Mouse (Mus musculus) intestine, embryonic 15.5 days (tissue): ENCODE data around the gene Gpbp1l1. TPM values are rescaled to one million over a fixed set of nuclear protein-coding genes. Genes with fewer than 3 reads are reported as not detected.

Experiments
- ATAC-seq: fragments of 200-750 bp; cut with Nextera tagmentation; 2 replicates; pipeline ENCODE4 v1.8.0; 2017; ENCODE audit warnings: moderate TSS enrichment, moderate library complexity
- H3K27ac ChIP-seq: fragments of 300-500 bp; sonication (generic); 2 replicates; pipeline ENCODE4 v1.5.1; 2015; ENCODE audit warnings: mild to moderate bottlenecking, inconsistent platforms
- H3K27me3 ChIP-seq: fragments of 300-500 bp; sonication (generic); replicated peaks from 2 replicates; pipeline ENCODE4 v1.6.1; 2015; ENCODE audit warnings: inconsistent platforms
- H3K36me3 ChIP-seq: fragments of 300-500 bp; sonication (generic); 2 replicates; pipeline ENCODE4 v1.6.1; 2015; ENCODE audit warnings: inconsistent platforms
- H3K4me1 ChIP-seq: fragments of 300-500 bp; sonication (generic); replicated peaks from 2 replicates; pipeline ENCODE4 v1.6.1; 2015; ENCODE audit warnings: inconsistent platforms
- H3K4me2 ChIP-seq: fragments of 300-500 bp; sonication (generic); replicated peaks from 2 replicates; pipeline ENCODE4 v1.6.1; 2015; ENCODE audit warnings: mild to moderate bottlenecking, inconsistent platforms
- H3K4me3 ChIP-seq: fragments of 300-500 bp; sonication (generic); replicated peaks from 2 replicates; pipeline ENCODE4 v1.5.1; 2015; ENCODE audit warnings: inconsistent platforms
- H3K9ac ChIP-seq: fragments of 300-500 bp; sonication (generic); 2 replicates; pipeline ENCODE4 v1.6.1; 2015; ENCODE audit warnings: inconsistent platforms
- H3K9me3 ChIP-seq: fragments of 300-500 bp; sonication (generic); 2 replicates; pipeline ENCODE4 v1.6.1; 2016; ENCODE audit warnings: inconsistent platforms
- WGBS: fragments of 180-500 bp; shearing (Covaris S2); methylation state at CpG from one replicate; pipeline ENCODE4 v1.1.7; 2015; 5-methylcytosine and 5-hydroxymethylcytosine counted together
- polyA plus RNA-seq: library from polyadenylated mRNA; unstranded; fragments of >200 nt; fragmentation: Nextera tagmentation; extraction: Ambion mirVana; gene quantifications from 2 replicates; pipeline ENCODE4 v1.2.1, GENCODE M21; 2015

The Gpbp1l1 gene
- polyA plus RNA-seq = 30.7 and 33.0 TPM in 2 replicates

DNA sequence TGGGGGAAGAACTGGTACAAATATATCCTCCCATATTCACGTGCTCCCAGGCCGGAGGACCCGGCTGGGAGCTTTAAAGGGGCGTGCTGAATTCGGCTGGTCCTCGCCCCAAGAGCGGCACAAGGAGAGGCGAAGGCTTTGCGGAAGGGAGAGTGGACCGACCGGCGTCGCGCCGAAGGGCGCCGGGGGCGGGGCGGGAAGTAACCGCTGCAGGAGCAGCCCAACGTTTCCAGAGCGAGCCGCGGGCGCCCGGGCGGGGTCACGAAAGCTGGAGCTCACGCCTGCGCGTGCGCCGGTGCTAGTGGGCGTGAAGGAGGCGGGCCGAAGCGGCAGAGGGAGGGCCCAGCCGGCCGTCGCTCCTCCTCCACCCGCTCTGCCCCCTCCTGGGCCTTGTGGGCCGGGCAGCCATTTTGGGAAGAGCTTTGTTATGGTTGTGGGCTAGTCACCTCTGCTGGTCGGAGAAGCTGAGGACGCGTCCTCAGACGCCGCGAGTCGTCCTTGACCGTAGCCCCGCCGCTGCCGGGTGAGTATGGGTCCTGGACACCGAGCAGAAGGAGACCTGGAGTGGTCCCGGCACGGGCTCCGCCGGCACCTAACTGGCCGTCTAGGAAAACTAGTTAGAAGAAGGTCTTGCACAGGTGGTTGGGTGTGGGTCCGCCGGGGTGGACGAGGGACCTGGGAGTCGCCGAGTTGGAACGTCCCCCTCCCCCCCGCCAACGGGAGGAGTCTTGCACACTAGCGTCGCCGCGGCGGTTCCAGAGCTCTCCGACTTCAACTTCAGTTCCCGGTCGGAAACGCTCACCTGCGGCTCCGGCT, at the start of gene Gpbp1l1:
TSS of gene Gpbp1l1 (plus strand) at position 353 of the 816 bp plus-strand sequence.
- H3K36me3 ChIP-seq = no peaks in the 10 kb centered on the region; the same call in 1 of the 2 replicates
- ATAC-seq = peak; percentile 96
- under 1% methylated on average over 69 of the region's 78 CpGs for WGBS
- peak within 1 kb of the TSS; percentile 80 for H3K4me2 ChIP-seq
- H3K9ac ChIP-seq = peak within 1 kb of the TSS; percentile 76
- peak within 1 kb of the TSS; percentile 97 for H3K27ac ChIP-seq
- 0 out of 2 replicates have a peak, but pooled peaks cover 3% of the 10 kb centered on the region for H3K4me1 ChIP-seq
- no peaks in the 10 kb centered on the region for H3K9me3 ChIP-seq
- no peaks in the 10 kb centered on the region for H3K27me3 ChIP-seq
- H3K4me3 ChIP-seq = peak within 1 kb of the TSS; percentile 67

DNA sequence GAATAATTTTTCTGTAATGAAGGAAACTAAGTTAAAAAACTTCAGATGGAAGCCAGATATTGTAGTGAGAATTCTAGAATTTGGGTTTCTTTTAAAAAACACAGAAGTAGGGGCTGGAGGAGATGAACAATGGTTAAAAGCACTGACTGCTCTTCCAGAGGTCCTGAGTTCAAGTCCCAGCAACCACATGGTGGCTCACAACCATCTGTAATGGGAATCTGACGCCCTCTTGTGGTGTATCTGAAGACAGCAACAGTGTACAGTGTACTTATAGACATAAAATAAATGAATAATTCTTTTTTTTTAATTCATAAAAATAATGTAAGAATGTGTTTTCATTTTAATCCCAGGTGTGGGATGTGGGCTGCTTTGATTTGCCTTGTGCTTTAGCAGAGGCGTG, 26.3 kb upstream of the Gpbp1l1 start:
- Histone ChIP-seq H3K36me3 (0 out of 2 replicates have a peak, but pooled peaks cover 3% of the 10 kb centered on the region), H3K4me1 (no peaks in the 10 kb centered on the region), H3K27me3 (no peaks in the 10 kb centered on the region), H3K9ac (no peak overlapping the region), H3K4me2 (no peak overlapping the region), H3K9me3 (no peaks in the 10 kb centered on the region), H3K27ac (no peak overlapping the region), H3K4me3 (no peak overlapping the region)
- WGBS = 61% methylated on average over 2 of the region's 2 CpGs
- ATAC-seq = no peak

DNA sequence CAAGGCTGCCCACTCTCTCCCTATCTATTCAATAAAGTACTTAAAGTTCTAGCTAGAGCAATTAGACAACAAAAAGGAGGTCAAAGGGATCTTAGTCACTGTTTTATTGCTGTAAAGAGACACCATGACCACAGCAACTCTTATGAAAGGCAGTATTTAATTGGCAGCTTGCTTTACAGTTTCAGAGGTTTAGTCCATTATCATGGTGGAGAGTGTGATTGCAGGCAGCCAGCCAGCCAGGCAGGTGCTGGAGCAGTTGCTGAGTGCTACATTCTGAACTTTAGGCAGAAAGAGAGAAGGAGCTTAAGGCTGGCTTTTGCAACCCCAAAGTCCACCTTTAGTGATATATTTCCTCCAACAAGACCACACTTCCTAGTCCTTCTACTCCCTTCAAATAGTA, 21.1 kb upstream of the Gpbp1l1 start:
- ATAC-seq = peak; percentile 79
- H3K27ac ChIP-seq = peak overlapping the region; percentile 29; the same call in 1 of the 2 replicates
- H3K36me3 ChIP-seq = no peaks in the 10 kb centered on the region
- H3K4me3 ChIP-seq = no peak overlapping the region
- H3K4me1 ChIP-seq = no peaks in the 10 kb centered on the region
- H3K4me2 ChIP-seq = no peak overlapping the region
- no peaks in the 10 kb centered on the region for H3K27me3 ChIP-seq
- H3K9ac ChIP-seq = no peak overlapping the region
- H3K9me3 ChIP-seq = no peaks in the 10 kb centered on the region

DNA sequence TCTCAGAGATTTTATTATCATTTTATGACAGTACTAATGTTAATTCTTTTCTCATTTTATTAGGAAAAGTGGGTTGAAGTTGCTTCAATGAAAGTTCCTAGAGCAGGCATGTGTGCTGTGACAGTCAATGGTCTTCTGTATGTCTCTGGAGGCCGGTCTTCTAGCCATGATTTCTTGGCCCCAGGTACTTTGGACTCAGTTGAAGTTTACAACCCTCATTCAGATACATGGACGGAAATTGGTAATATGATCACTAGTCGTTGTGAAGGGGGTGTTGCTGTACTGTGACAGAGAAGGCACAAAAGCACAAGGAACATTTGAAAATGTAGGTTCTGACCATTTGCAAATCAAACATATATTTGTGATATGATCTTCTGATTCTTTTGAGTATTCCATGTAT, 19.7 kb upstream of the Gpbp1l1 start:
- Histone ChIP-seq H3K27ac (no peak overlapping the region), H3K4me3 (no peak overlapping the region), H3K27me3 (no peaks in the 10 kb centered on the region), H3K4me1 (no peaks in the 10 kb centered on the region), H3K4me2 (no peak overlapping the region), H3K9me3 (no peaks in the 10 kb centered on the region), H3K9ac (no peak overlapping the region), H3K36me3 (no peaks in the 10 kb centered on the region)
- 65% methylated on average over 3 of the region's 3 CpGs for WGBS
- ATAC-seq = peak; percentile 87

DNA sequence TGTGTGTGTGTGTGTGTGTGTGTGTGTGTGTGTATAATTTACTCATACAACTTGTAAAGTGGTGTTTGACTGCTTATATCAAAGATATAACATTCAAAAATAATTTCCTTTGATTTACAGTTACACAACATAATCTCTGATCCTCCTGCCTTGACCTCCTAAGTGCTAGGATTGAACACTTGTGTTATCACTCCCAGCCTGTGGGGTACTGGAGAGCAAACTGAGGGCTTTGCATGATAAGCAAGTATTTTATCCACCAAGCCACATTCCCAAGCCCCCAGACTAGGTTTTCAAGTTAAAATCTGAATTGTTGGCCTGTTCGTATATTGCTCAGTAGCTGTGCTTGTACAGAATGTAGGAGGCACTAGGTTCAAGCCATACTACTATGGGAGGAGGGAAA, 7.0 kb upstream of the Gpbp1l1 start:
- Histone ChIP-seq H3K36me3 (no peaks in the 10 kb centered on the region; the same call in 1 of the 2 replicates), H3K4me2 (no peak overlapping the region), H3K4me1 (no peaks in the 10 kb centered on the region), H3K4me3 (no peak overlapping the region), H3K27me3 (no peaks in the 10 kb centered on the region), H3K27ac (no peak overlapping the region), H3K9me3 (no peaks in the 10 kb centered on the region), H3K9ac (no peak overlapping the region)
- WGBS = 88% methylated on average over 1 of the region's 1 CpGs
- ATAC-seq = no peak

DNA sequence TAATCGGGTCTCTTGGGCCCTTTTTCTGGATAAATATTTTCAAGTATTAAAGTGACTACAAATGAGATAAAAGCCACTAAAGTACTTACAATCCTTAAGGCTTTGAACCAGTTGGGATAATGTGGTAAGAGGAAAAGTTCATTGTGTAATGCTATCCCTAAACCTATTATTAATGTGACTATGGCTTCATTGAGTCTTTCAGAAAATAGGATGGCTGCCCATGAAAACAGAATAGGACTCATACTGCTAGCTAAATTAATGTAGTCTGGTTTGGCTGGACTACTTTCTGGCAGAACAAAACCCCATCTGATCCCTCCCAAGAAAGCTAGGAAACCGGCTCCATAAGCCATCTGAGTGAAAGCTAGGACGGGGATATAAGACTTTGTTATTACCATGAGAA, 4.4 kb upstream of the Gpbp1l1 start:
- H3K4me1 ChIP-seq = no peaks in the 10 kb centered on the region
- no peak overlapping the region for H3K4me3 ChIP-seq
- no peaks in the 10 kb centered on the region; the same call in 1 of the 2 replicates for H3K36me3 ChIP-seq
- H3K9ac ChIP-seq = no peak overlapping the region
- H3K4me2 ChIP-seq = no peak overlapping the region
- H3K27me3 ChIP-seq = no peaks in the 10 kb centered on the region
- WGBS = 80% methylated on average over 3 of the region's 3 CpGs
- no peak for ATAC-seq
- no peaks in the 10 kb centered on the region for H3K9me3 ChIP-seq
- H3K27ac ChIP-seq = no peak overlapping the region

DNA sequence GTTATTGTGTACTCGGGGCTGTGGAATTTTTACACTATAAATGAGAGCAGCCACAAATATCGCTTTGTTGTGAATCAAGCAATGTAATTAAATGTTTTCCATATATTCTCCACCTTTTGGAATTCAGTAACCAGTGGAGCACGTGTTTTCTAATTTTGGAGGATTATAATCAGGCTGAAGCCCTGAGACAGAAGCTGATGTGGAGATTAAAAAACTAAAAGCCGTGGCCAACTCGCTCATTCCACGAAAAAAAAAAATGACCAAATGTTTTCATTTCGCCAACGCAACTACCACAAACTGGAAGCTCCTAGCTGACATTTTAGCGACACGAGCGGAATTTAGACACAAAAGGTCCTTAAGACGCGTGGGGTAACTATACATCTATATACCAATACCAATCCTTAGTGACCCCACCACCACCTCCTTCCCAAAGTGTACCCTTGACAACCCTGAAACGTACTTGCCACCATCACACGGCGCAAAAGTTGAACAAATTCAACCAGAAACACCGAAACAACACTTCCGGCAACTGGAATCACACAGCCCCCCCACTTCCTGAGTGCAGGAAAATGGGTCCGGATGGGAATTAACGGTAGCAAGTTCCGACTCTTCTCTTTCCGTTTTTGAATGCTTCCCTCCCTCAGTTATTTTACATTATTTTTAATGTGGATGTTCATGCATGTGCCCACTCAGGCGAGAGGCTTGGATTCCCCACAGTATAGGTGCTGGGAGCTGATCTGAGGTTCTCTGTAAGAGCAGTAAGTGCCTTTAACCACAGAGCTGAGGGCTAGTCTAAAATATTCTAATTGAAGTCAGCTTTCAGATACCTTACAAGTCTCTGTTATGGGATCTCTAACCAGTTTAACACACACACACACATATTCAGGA, 1.8 kb upstream of the Gpbp1l1 start, which contains the start of gene Tmem69:
TSS of gene Tmem69 (minus strand) at position 524 of the 888 bp plus-strand sequence.
- 4% methylated on average over 23 of the region's 23 CpGs for WGBS
- Histone ChIP-seq H3K27me3 (no peaks in the 10 kb centered on the region), H3K4me2 (peak within 1 kb of the TSS; percentile 80), H3K9me3 (no peaks in the 10 kb centered on the region), H3K9ac (peak within 1 kb of the TSS; percentile 62), H3K36me3 (no peaks in the 10 kb centered on the region; the same call in 1 of the 2 replicates), H3K4me3 (peak within 1 kb of the TSS; percentile 67), H3K27ac (peak within 1 kb of the TSS; percentile 97), H3K4me1 (0 out of 2 replicates have a peak, but pooled peaks cover 2% of the 10 kb centered on the region)
- ATAC-seq = no peak

DNA sequence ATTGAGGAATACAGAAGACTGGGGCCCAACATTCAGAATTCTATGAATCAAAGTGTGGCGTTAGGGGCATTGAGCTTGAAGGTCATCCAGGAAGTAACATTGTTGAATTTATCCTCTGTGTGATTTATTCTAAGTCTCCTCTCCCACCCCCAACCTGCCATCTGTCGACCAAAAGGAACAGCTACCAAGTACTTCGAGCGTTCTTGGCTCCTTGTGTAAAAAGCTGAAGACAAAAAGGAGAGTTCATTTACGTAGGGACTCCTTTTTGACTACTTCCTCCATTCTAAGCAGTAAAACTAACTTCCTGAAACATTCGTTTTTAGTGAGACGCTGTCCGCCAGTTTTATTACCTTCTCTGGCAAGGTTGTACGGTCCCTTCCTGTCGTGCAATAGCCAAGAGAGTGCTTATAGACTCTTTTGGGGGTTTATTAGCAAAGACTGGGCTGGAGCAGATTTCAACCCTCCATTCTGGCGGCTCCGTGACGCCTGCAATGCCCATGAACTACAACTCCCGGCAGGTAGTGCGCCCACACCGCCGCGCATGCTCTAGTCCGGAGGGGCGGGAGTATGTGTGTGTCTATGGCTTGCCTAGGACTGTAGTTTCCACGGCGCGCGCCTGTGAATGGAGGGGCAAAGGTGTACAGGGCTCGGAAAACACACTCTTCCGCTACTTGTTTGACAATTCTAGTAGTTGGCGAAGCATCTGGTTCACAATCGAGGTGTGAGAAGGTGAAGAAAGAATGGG, 725 bp upstream of the Gpbp1l1 start:
- Histone ChIP-seq H3K27me3 (no peaks in the 10 kb centered on the region), H3K4me2 (peak overlapping the region; percentile 80), H3K9me3 (no peaks in the 10 kb centered on the region), H3K4me1 (0 out of 2 replicates have a peak, but pooled peaks cover 3% of the 10 kb centered on the region), H3K4me3 (peak overlapping the region; percentile 67), H3K36me3 (no peaks in the 10 kb centered on the region; the same call in 1 of the 2 replicates), H3K9ac (peak overlapping the region; percentile 76), H3K27ac (peak overlapping the region; percentile 97)
- WGBS = under 1% methylated on average over 28 of the region's 28 CpGs
- peak; percentile 96 for ATAC-seq

DNA sequence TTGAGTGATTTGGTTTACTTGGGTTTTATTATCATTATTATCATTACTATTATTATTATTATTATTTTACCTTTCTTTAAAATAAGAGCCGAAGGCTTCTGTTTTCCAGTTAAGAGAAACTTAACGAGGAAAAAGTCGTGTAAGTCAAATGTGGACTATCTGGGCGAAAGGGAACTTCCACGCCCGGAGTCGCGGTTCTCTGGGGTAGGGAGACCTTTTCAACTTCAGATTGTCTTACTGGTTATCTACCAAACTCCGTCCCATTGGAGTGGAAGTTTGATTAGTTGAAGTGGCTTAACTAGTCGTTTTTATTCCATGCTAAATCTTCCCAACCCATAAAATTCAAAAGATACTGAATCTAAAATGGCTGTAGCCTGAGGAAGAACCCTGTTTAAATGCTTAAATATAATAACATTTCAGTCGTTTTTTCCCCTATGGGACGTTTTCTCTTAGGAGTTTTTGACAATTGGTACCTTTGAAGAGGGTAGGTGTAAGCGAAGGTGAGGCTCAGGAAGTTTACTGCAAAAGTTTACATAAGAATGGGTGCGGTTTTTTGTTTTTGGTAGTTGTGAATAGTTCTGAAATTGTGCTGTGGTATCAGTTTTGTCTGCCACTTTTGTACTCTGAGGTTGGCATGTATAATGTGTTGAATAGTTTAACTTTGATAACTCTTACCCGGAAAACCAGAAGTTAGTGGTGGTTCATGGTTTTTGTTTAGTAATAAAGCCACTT, 859 bp downstream of the Gpbp1l1 start:
- H3K27ac ChIP-seq = peak overlapping the region; percentile 97
- H3K4me2 ChIP-seq = peak overlapping the region; percentile 80
- no peaks in the 10 kb centered on the region; the same call in 1 of the 2 replicates for H3K36me3 ChIP-seq
- no peaks in the 10 kb centered on the region for H3K9me3 ChIP-seq
- WGBS = 2% methylated on average over 15 of the region's 15 CpGs
- H3K27me3 ChIP-seq = no peaks in the 10 kb centered on the region
- H3K4me3 ChIP-seq = peak overlapping the region; percentile 67
- 0 out of 2 replicates have a peak, but pooled peaks cover 3% of the 10 kb centered on the region for H3K4me1 ChIP-seq
- no peak for ATAC-seq
- peak overlapping the region; percentile 76 for H3K9ac ChIP-seq

DNA sequence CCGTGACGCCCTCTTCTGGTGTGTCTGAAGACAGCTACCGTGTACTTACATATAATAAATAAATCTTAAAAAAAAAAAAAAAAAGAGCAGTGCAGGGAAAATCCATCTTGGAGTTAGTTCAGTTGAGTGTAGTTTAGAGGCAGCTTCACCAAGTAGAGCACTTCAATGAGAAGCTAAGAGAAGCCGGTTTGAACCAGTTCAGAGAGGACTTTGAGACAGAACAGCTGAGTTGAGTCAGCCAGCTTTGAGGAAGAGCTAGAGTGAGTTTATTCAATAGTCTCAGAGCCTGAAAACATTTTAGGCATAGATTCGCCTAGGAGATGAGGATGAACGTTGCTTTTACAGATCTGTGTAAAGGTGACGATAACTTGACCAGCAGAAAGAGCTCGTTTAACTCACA, 38.3 kb downstream of the Gpbp1l1 start:
- H3K36me3 ChIP-seq = peaks cover 32% of the 10 kb centered on the region
- 80% methylated on average over 8 of the region's 8 CpGs for WGBS
- ATAC-seq = no peak

DNA sequence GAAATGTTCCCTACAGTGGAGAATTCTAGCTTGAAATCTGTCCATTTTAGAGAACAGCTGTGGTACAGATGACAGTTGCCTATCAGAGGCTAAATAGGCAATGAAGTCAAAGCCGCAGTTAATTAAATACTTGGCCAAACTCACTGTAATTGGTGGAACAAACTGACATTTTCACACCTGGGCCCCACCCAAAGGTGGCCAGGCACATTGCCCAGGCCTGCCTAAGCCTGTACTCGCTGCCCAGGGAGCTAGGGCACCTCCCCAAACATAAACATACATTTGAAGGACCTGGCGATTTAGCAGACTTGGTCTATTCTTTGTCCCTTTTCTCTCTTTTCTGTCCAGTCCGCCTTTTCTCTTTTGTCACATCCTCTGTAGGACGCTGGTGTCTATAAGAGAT, 38.9 kb downstream of the Gpbp1l1 start, which contains the start of gene Ccdc17:
TSS of gene Ccdc17 (plus strand) at position 276 of the 400 bp plus-strand sequence.
- WGBS = 23% methylated on average over 5 of the region's 5 CpGs
- H3K27me3 ChIP-seq = no peaks in the 10 kb centered on the region
- H3K9me3 ChIP-seq = no peaks in the 10 kb centered on the region
- H3K4me3 ChIP-seq = peak within 1 kb of the TSS; percentile 59
- ATAC-seq = no peak
- peak within 1 kb of the TSS; percentile 94 for H3K4me2 ChIP-seq
- peak within 1 kb of the TSS; percentile 92 for H3K27ac ChIP-seq
- peaks cover 14% of the 10 kb centered on the region; the same call in 1 of the 2 replicates for H3K4me1 ChIP-seq
- H3K9ac ChIP-seq = peak within 1 kb of the TSS; percentile 75
- peaks cover 30% of the 10 kb centered on the region for H3K36me3 ChIP-seq

More for the DNA sequence above, 38.3 kb downstream of the Gpbp1l1 start:
- Histone ChIP-seq H3K27me3 (no peaks in the 10 kb centered on the region), H3K27ac (no peak overlapping the region), H3K9ac (no peak overlapping the region), H3K9me3 (no peaks in the 10 kb centered on the region), H3K4me2 (no peak overlapping the region), H3K4me3 (no peak overlapping the region), H3K4me1 (peaks cover 14% of the 10 kb centered on the region; the same call in 1 of the 2 replicates)
